Mouse (Mus musculus): ENCODE results near the gene Xylt1. TPM values are rescaled to one million over a fixed set of nuclear protein-coding genes. Genes with fewer than 3 reads are reported as not detected.

Gene Xylt1
- total RNA-seq, 2 experiments from 2014 or later: 3.9 to 4.3 TPM

- intact Hi-C loops (cut with DNase I): no loop called here
- DNase-seq: no peak
Measured at GRCm38 (mm10) chr7:117392863-117393569, 12.2 kb downstream of the Xylt1 start.

DNA sequence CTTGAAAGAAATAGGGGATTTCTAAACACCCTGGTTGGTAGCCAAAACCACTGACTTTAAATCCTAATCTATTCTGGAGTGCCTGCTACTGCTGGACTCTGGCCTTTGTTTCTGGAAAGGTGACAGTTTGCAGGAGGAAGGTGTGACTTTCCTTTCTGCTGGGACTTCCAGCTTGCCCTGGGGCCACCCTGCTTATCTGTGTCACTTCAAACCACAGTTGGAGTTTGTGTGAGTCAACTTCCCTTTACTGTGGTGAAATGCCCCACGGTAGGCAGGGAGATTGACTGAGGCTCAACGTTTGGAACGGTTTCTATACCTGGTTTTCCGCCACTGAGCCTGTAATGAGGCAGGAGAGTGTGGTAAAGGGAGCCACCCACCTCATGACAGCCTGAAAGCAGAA, 13.2 kb downstream of the Xylt1 start:
- DNase-seq: no peak
- intact Hi-C loops (cut with DNase I): no loop called here

DNA sequence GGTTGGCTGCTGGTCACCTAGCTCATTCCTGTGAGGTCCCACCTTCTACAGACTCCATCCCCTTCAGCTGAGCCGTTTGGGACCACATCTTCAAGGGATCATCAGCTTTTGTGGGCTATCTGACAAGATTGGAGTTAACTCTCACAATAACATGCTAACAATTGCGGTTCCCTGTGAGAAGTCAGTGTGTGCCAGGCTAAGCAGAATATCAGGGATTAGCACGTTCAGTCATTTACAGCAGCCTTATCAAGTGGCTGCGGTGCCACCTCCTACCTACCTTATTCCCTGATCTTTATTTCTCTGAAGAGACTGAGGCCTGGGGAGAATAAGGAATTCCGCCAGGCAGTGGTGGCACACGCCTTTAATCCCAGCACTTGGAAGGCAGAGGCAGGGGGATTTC, 13.6 kb downstream of the Xylt1 start:
- no peak for DNase-seq
- intact Hi-C loops (cut with DNase I): no loop called here

DNA sequence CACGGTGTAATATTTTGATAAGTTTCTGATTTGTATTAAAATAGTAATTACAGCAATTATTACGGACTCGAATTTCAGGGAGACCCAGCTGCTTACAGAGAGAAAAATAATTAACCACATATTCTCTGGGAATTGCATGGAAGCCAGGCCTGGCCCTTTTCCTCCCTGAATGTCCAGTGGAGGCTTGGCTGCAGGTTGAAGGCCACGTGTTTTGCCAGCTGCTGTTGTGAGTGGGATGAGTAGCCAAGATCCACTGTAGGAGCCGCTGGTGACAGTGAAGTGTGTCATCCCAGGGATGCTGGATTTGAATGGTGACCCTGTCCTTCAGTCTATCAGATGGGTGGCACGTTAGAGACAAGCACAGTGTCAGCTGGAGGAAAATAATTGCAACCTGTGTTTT, 14.7 kb downstream of the Xylt1 start:
- DNase-seq: no peak
- intact Hi-C loops (cut with DNase I): no loop called here

GRCm38 (mm10) chr7:117397877-117398276, 17.1 kb downstream of the Xylt1 start:
- no peak for DNase-seq
- intact Hi-C loops (cut with DNase I): no loop called here

DNA sequence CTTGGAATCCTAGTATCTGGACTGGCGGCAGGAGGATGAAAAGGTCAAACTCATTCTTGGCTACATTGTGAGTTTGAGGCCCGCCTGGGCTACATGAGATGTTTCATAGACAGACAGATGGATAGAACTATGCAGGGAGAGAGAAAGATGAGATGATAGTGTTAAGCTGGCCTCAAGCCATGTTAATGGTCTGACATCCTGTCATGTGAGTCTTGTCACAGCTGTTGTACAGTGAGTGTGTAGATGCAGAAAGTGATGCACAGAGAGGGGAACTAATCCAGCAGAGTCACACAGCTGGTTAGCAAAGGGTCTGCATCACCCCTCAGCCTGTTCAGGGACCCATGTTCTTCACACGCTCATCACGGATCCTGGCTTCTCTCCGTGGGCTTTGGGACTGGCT, 19.2 kb downstream of the Xylt1 start:
- no peak for DNase-seq
- intact Hi-C loops (cut with DNase I): no loop called here

DNA sequence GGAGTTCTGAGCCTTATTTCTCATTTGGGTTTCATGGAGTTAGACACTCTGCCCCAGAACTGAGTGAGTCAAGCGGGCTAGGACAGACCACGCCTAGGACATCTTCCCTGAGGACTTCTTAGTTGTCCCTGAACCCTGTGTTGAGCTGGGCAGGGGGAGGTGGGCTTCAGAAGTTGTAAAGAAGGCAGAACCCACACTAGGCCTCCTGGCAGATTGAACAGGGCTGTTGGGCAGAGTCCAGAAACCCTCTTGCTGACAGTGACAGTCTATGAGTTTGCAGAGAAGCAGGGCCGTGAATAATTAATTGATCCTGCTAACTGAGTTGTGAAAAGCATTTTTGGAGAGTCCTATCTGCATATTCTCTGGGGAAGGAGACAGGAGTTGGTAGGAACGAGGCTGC, 20.8 kb downstream of the Xylt1 start:
- DNase-seq: no peak
- intact Hi-C loops (cut with DNase I): no loop called here

DNA sequence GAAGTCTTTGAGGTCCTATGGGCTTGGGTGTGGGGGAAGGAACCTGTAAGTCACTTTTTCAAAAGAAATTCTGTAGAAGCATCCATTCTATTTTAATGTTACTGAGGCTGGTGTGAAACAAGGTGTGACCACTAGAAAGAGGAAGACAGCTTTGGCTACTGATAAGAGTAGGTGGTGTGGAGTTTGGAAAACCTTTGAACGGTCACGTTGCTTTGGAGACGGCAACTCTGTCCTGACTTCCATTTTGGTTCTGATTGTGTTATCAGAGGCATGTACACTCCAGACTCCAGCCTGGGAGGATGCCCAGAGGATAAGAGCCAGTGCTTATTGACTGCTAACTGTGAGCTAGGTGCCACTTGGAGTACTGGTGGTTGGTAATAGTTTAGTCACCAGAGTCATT, 25.6 kb downstream of the Xylt1 start:
- no peak for DNase-seq
- intact Hi-C loops (cut with DNase I): no loop called here

- DNase-seq: no peak
- intact Hi-C loops (cut with DNase I): no loop called here
Measured at GRCm38 (mm10) chr7:117409268-117409988, 28.6 kb downstream of the Xylt1 start.

DNA sequence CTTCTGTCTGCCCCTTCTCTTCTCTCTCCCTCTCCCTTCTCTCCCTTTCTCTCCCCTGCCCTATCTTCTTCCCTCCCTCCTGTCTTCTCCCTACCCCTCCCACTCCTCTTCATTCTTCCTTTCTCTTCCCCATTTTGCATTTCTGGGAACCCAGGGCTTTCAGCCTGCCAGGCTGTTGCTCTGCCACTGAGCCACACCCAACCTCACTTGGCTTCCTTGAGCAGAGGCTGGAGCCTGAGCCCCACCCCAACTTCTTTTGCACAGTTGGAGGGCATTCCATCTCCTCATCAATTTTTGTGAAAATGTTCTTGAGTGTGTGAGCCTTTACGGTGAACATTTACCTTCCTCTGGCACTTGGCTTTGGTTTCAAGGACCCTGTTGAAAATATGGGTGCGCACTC, 31.1 kb downstream of the Xylt1 start:
- DNase-seq: no peak
- intact Hi-C loops (cut with DNase I): no loop called here

DNA sequence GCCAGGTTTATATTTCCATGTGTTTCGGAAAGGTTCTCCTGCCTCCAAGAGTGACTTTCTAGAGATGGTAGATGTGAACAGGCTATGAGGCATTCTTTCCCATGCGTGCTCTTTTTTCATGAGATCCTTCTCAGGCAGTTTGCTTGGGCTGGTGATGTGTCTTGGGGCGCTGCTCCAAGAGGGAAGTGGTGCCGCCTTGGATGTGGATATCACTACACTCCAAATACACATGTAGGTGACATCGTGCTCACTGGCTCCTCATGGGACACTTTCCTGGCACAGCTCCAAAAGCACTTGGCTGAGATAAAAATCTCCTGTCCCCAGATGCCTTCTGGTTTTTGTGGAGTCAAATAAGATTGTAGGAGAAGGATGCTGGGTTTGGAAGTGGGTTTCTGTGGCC, 31.6 kb downstream of the Xylt1 start:
- peak; percentile 39 to 47 for DNase-seq
- intact Hi-C loops (cut with DNase I): no loop called here

DNA sequence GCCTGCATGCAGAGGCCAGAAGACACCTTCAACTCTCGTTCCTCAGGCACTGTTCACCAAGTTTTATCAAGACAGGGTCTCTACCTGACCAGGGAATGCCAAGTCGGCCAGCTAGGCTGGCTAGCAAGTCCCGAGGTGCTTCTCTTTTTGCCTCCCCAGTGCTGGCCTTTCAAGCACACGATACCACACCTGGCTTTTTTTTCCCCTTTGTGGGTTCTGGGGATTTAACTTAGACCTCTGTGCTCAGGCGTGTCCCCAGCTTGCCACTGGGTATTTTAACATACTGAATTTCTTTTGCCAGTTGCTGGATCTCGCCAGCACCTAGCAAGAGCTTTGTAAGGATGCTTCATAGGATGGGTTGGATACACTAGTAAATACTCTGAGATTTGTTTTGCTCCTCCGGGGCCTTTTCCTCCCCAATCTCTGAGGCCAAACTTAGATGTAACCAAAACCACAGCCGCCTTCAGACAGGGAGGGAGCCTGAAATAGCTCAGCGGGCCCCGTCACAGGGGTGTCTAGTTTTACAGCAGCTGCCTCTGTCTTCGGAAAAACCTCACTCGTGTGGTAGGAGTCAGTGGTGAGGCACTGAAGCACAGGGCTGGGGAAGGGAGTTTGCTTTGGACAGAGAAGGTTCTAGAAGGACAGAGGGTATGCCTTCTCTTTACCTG, 33.7 kb downstream of the Xylt1 start:
- DNase-seq: no peak
- intact Hi-C loops (cut with DNase I): no loop called here

- intact Hi-C loops (cut with DNase I): no loop called here
- no peak for DNase-seq
Measured at GRCm38 (mm10) chr7:117415009-117415363, 34.2 kb downstream of the Xylt1 start.

DNA sequence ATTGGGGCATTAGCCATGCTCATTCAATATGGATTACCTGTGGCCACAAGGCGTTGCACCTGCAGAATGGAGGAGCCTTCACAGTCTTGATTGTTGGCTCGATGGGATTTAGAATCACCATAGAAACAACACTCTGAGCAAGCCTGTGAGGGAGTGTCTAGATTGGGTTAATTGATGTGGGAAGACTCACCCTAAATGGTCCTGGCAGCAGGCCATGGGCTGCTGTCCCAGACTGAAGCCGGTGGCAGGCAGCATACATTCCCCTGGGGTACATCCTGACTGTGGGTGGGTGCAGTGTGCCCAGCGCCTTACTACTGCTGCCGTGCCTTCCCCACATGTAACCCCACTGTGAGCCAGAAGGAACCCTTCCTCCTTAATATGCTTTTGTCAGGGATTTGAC, 38.3 kb downstream of the Xylt1 start:
- intact Hi-C loops (cut with DNase I): no loop called here
- peak; percentile 31 to 39 for DNase-seq

- no peak for DNase-seq
- intact Hi-C loops (cut with DNase I): no loop called here
Measured at GRCm38 (mm10) chr7:117419846-117420245, 39.1 kb downstream of the Xylt1 start.

DNA sequence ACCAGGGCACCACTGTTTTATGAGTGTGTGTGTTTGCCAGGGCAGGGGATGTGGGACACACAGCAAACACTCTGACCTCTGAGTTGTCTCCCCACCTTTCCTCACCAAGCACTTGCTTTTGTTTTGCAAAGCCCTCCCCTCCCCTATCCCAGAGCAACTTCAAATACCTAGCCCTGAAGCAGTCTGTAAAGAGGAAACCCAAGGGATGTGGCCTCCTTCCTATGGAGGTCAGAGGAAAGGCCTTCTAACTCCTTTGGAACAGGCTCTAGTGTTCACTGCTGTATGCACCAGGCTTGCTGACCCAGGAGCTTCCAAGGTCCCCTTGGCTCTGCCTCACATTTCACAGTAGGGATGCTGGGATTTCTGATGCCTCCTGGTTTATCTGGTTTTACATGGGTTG, 39.5 kb downstream of the Xylt1 start:
- DNase-seq: no peak
- intact Hi-C loops (cut with DNase I): no loop called here

GRCm38 (mm10) chr7:117420836-117421566, 40.2 kb downstream of the Xylt1 start:
- intact Hi-C loops (cut with DNase I): no loop called here
- DNase-seq: no peak

DNA sequence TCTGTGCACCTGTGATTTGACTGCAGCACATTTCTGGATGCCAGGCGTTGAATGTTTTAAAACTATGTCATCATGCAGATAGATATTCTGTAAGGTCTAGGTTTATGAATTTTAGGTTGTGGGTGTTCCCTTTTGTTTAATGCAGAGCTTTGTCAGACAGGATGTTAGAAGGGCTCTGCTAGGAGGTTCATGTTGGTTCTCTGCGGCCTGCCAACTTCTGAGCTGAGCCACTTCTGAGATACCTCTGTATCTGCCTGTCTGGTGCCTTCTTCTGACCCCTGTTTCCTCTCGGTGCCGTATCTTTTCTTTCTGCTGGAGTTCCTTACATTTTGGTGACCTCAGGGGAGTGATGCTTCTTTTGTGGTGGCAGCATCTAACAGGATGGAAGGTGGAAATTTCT, 44.1 kb downstream of the Xylt1 start:
- intact Hi-C loops (cut with DNase I): no loop called here
- no peak for DNase-seq

DNA sequence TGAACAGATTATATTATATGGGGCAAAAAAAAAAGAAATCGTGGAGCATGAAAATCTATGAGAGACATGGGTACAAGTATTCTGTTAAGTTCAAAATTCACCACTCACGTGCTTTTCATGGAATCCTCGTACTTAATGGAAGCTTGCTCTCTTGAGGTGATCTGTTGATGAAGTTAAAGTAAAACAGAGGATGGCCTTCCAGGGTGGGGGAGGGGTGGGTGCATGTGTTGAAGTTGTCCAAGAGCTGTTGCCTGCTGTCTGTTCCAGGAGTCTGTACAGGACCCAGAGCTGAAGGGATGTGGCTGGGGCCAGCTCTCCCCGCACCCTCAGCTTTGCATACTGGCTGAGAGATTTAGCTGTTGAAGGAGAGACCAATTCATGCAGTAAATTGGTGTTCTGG, 45.6 kb downstream of the Xylt1 start:
- intact Hi-C loops (cut with DNase I): no loop called here
- DNase-seq: no peak

- peak; percentile 16 to 18 for DNase-seq
- intact Hi-C loops (cut with DNase I): no loop called here
Measured at GRCm38 (mm10) chr7:117428690-117429224, 48.0 kb downstream of the Xylt1 start.

- no peak for DNase-seq
- intact Hi-C loops (cut with DNase I): no loop called here
Measured at GRCm38 (mm10) chr7:117429483-117429882, 48.7 kb downstream of the Xylt1 start.

Data from heart, postnatal 14 days (tissue).